In the genomic region with DNA sequence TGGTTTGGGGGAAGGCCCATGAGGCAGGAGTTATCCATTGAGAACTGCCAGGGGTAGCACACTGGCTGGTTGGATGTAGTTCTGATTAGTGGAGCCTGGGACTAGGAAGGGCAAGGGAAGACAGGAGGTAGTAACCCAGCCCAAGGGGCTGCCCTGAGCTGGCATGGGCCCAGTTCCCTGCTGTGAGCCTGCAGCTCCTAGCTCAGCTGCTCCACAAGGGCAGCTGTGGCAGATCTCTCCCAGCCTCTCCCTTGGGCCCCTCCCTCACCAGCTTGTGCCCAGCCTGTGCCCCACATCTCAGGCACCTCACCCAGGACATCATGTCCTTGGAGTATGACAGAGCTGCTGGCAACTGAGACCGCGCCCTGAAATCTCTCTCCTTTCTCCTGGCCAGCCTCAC, we compare ENCODE assay signal across 22 mouse cellular contexts. TPM values are rescaled to one million over a fixed set of nuclear protein-coding genes. Genes with fewer than 3 reads are reported as not detected.
A peak's percentile ranks its signal among the peaks of the same experiment; 100 is the strongest.
DNase-seq lines count a peak whose midpoint lies in the region; ATAC-seq and TF ChIP-seq lines count a peak whose summit lies in the region.
"Had no signal": no experiment of that assay in that cellular context is flagged by ENCODE, and none has a peak within 500 bp of the region (broad histone marks: within the 10 kb centered on the region; RNA-seq: fewer than 3 reads in every experiment).

No protein-coding gene starts in this region.

- H3K4me3 ChIP-seq in heart, embryonic 10.5 days, result no peak overlapping the region
- H3K4me3 ChIP-seq in neural tube, embryonic 13.5 days, result no peak overlapping the region
- H3K4me3 ChIP-seq in myocyte, result no peak overlapping the region
- H3K4me3 ChIP-seq: embryonic facial prominence, embryonic 15.5 days; heart, embryonic 12.5 days; hindbrain, embryonic 15.5 days; intestine, embryonic 15.5 days; megakaryocyte, embryonic 14.5 days had no signal

- H3K9ac ChIP-seq in neural tube, embryonic 13.5 days, result no peak overlapping the region
- H3K9ac ChIP-seq: embryonic facial prominence, embryonic 15.5 days; heart, embryonic 12.5 days; hindbrain, embryonic 15.5 days; intestine, embryonic 15.5 days had no signal

- DNase-seq in heart, embryonic 10.5 days (ENCODE audit: low spot score), result no peak
- DNase-seq in heart, postnatal 36 days, result no peak
- no peak for DNase-seq in neural tube, embryonic 10.5 days (ENCODE audit: extremely low spot score, low spot score)
- peak; percentile 36 for DNase-seq in gastrocnemius, postnatal 25 days
- no peak for DNase-seq in frontal cortex, adult 2 months (ENCODE audit: extremely low spot score in 1 of 2, low spot score in 1 of 2)
- DNase-seq: cerebellum, adult 9-11 months; heart, postnatal 4 days; kidney, adult 9 months; kidney, postnatal 25 days; lung, postnatal 14 days; right cerebral cortex, adult 18-20 months; thymus, postnatal 36 days had no signal

- intact Hi-C loops in heart, postnatal 36 days (cut with DNase I), result loop anchor here (1.0 to 10.0 kb wide), 4 partner anchors 61 to 229 kb away; no protein-coding TSS in a partner anchor

- no peak overlapping the region for H3K4me2 ChIP-seq in neural tube, embryonic 13.5 days
- peak overlapping the region; percentile 14 for H3K4me2 ChIP-seq in myocyte (ENCODE audit: low read depth)
- H3K4me2 ChIP-seq: embryonic facial prominence, embryonic 15.5 days; heart, embryonic 12.5 days; hindbrain, embryonic 15.5 days; intestine, embryonic 15.5 days had no signal

- no peak overlapping the region for H3ac ChIP-seq in myocyte (ENCODE audit: control insufficient read depth, insufficient read length)

- H3K36me3 ChIP-seq in heart, embryonic 10.5 days, result no peaks in the 10 kb centered on the region
- no peaks in the 10 kb centered on the region for H3K36me3 ChIP-seq in neural tube, embryonic 13.5 days
- H3K36me3 ChIP-seq in myocyte (ENCODE audit: control insufficient read depth, insufficient read depth), result no peaks in the 10 kb centered on the region
- H3K36me3 ChIP-seq: embryonic facial prominence, embryonic 15.5 days; heart, embryonic 12.5 days; hindbrain, embryonic 15.5 days; intestine, embryonic 15.5 days had no signal

- ATAC-seq in neural tube, embryonic 13.5 days (ENCODE audit: low read depth), result peak; percentile 18; the same call in 1 of the 2 replicates
- ATAC-seq: intestine, embryonic 15.5 days had no signal

- peaks cover 49% of the 10 kb centered on the region for H3K27me3 ChIP-seq in heart, embryonic 10.5 days (ENCODE audit: insufficient read depth, poor library complexity, severe bottlenecking)
- H3K27me3 ChIP-seq in neural tube, embryonic 13.5 days, result peaks cover 12% of the 10 kb centered on the region; the same call in 1 of the 2 replicates
- H3K27me3 ChIP-seq in myocyte (ENCODE audit: control insufficient read depth, insufficient read depth, insufficient read length), result no peaks in the 10 kb centered on the region
- H3K27me3 ChIP-seq: embryonic facial prominence, embryonic 15.5 days; hindbrain, embryonic 15.5 days; intestine, embryonic 15.5 days had no signal

- H3K9me3 ChIP-seq in heart, embryonic 10.5 days, result no peaks in the 10 kb centered on the region
- no peaks in the 10 kb centered on the region for H3K9me3 ChIP-seq in neural tube, embryonic 13.5 days
- H3K9me3 ChIP-seq: embryonic facial prominence, embryonic 15.5 days; heart, embryonic 12.5 days; hindbrain, embryonic 15.5 days; intestine, embryonic 15.5 days; megakaryocyte, embryonic 14.5 days had no signal

- peak; percentile 17 for TF ChIP-seq POLR2A in myocyte (IDR thresholded peaks at IDR 0.05; ENCODE audit: insufficient read length, low read depth)

- no peaks in the 10 kb centered on the region; the same call in 1 of the 2 replicates for H3K4me1 ChIP-seq in heart, embryonic 10.5 days
- H3K4me1 ChIP-seq in neural tube, embryonic 13.5 days (replicated peaks), result peaks cover 6% of the 10 kb centered on the region; the same call in 1 of the 2 replicates

- peak overlapping the region; percentile 13; the same call in 1 of the 2 replicates for H3K27ac ChIP-seq in heart, embryonic 10.5 days
- H3K27ac ChIP-seq in neural tube, embryonic 13.5 days (replicated peaks), result no peak overlapping the region
- H3K27ac ChIP-seq: embryonic facial prominence, embryonic 15.5 days; hindbrain, embryonic 15.5 days; intestine, embryonic 15.5 days had no signal

- 93% methylated on average over 2 of the region's 2 CpGs for WGBS in heart, embryonic 10.5 days
- WGBS in neural tube, embryonic 13.5 days, result 96% methylated on average over 2 of the region's 2 CpGs

- no peaks in the 10 kb centered on the region for H3K79me2 ChIP-seq in myocyte (ENCODE audit: control insufficient read depth, insufficient read depth)

TF ChIP-seq in myocyte, 11 proteins besides CTCF, POLR2A, EP300 and RAD21:
- TF ChIP-seq TCF12 (IDR thresholded peaks at IDR 0.05; ENCODE audit: insufficient read depth, poor library complexity, severe bottlenecking) (peak; percentile 75), E2F4 (IDR thresholded peaks at IDR 0.05; ENCODE audit: insufficient read depth) (no peak), TCF3 (IDR thresholded peaks at IDR 0.05; ENCODE audit: insufficient read length, low read depth) (peak; percentile 87), USF1 (IDR thresholded peaks at IDR 0.05; ENCODE audit: low read depth) (no peak), MAX (IDR thresholded peaks at IDR 0.05; ENCODE audit: low read depth) (no peak), MYOD1 (IDR thresholded peaks at IDR 0.05; ENCODE audit: control insufficient read depth in 1 of 3, insufficient read length in 2 of 3, low read depth in 2 of 3) (peak; percentile 36 to 96 (median 92)), CEBPB (IDR thresholded peaks at IDR 0.05; ENCODE audit: insufficient read depth, poor library complexity, severe bottlenecking) (no peak), MYOG (IDR thresholded peaks at IDR 0.05; ENCODE audit: control insufficient read depth in 1 of 3, insufficient read depth in 1 of 3, insufficient read length in 2 of 3, low read depth in 2 of 3) (peak; percentile 78 to 98 (median 95)), POLR2AphosphoS2 (IDR thresholded peaks at IDR 0.05; ENCODE audit: insufficient read length, low read depth) (no peak), REST (IDR thresholded peaks at IDR 0.05; ENCODE audit: insufficient read depth, insufficient read length) (no peak), SRF (IDR thresholded peaks at IDR 0.05; ENCODE audit: control insufficient read depth, insufficient read length, low read depth) (no peak)

RNA-seq across cellular contexts. Expression of a gene that starts 24.7 kb away (rescaled TPM):
- polyA plus RNA-seq in heart, embryonic 10.5 days (2016; fragmentation: Nextera tagmentation; extraction: Ambion mirVana), result 0.04 TPM in 1 of 2 replicates, not detected in the other
- total RNA-seq in heart, postnatal 36 days (2021), result not detected
- 0.08 and 0.23 TPM in 2 replicates for polyA plus RNA-seq in neural tube, embryonic 13.5 days (2015; fragmentation: Nextera tagmentation; extraction: Ambion mirVana)
- total RNA-seq in gastrocnemius, postnatal 25 days (2021), result under 1 TPM in 1 of 2 experiments, not detected in 1; 0.11 TPM
- polyA plus RNA-seq in myocyte (2012; fragmentation: generic; extraction: Trizol), result 74.8 TPM
- polyA plus RNA-seq in frontal cortex, adult 2 months (2012; rRNA removed), result 0.24 and 0.40 TPM in 2 replicates
- total RNA-seq: adrenal gland, adult 18-20 months; granulocyte monocyte progenitor cell, adult 5-6 weeks; layer of hippocampus, adult 8-10 months had no signal

Comparison
In these comparisons a context has a peak if more than half of its experiments do, and no peak if none do; other contexts are left out.
1. RNA of a gene that starts 24.7 kb away (polyA plus RNA-seq): 74.8 TPM in myocyte (single experiment); 0.24 to 0.40 TPM in frontal cortex, adult 2 months, 0.08 to 0.23 TPM in neural tube, embryonic 13.5 days and 0.04 TPM in heart, embryonic 10.5 days; every median in the first group is over 10 times any median in the second.